ENCODE assay signal across 11 mouse cellular contexts in the genomic region with DNA sequence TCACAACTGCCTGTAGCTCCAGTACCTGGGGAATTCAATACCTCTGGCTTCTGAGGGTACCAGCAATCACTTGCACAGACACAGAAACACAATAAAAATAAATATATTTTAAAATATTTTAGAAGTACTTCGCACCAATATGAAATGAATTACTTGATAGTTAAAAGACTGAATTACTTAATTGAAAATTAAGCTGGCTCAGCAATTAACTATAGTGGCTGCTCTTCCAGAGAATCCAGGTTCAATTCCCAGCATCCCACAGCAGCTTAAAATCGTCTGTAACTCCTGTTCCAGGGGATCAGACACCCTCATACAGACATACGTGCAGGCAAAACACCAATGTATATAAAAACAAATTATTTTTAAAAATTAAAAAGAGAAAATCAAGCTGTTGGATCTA.
"Had no signal": no experiment of that assay in that cellular context is flagged by ENCODE, and none has a peak within 500 bp of the region (broad histone marks: within the 10 kb centered on the region; RNA-seq: fewer than 3 reads in every experiment).

No protein-coding gene starts in this region.

- H3K4me1 ChIP-seq: neural tube, embryonic 13.5 days; neural tube, embryonic 15.5 days; stomach, embryonic 15.5 days had no signal

- H3K9me3 ChIP-seq: neural tube, embryonic 13.5 days; neural tube, embryonic 15.5 days; stomach, embryonic 15.5 days had no signal

- H3K27ac ChIP-seq: neural tube, embryonic 13.5 days; neural tube, embryonic 15.5 days had no signal

- H3K27me3 ChIP-seq: neural tube, embryonic 13.5 days; neural tube, embryonic 15.5 days; stomach, embryonic 15.5 days had no signal

- H3K9ac ChIP-seq: neural tube, embryonic 13.5 days; neural tube, embryonic 15.5 days; stomach, embryonic 15.5 days had no signal

- DNase-seq: retina, postnatal 1 day; right cerebral cortex, adult 18-20 months; right cerebral cortex, postnatal 14 days; right cerebral cortex, postnatal 25 days; right cerebral cortex, postnatal 4 days; thymus, adult 2 months; thymus, postnatal 14 days; thymus, postnatal 25 days had no signal

- H3K36me3 ChIP-seq: neural tube, embryonic 15.5 days; stomach, embryonic 15.5 days had no signal

- H3K4me2 ChIP-seq: neural tube, embryonic 13.5 days; neural tube, embryonic 15.5 days; stomach, embryonic 15.5 days had no signal

- H3K4me3 ChIP-seq: neural tube, embryonic 13.5 days; neural tube, embryonic 15.5 days; stomach, embryonic 15.5 days had no signal
